Mouse (Mus musculus) heart, adult 9 months (tissue): ENCODE results near the gene Cavin3.
A peak's percentile ranks its signal among the peaks of the same experiment; 100 is the strongest.
"Not testable (repeated sequence)": the region's sequence is repeated elsewhere in the genome, so short reads cannot be mapped to it uniquely, and the experiment has no call there.

Experiments used
- DNase-seq, 2 experiments: peaks; one replicate each; pipeline ENCODE4 v3.0.0; 2022; ENCODE audit warnings: low spot score in 2 of 2

The Cavin3 gene

DNA sequence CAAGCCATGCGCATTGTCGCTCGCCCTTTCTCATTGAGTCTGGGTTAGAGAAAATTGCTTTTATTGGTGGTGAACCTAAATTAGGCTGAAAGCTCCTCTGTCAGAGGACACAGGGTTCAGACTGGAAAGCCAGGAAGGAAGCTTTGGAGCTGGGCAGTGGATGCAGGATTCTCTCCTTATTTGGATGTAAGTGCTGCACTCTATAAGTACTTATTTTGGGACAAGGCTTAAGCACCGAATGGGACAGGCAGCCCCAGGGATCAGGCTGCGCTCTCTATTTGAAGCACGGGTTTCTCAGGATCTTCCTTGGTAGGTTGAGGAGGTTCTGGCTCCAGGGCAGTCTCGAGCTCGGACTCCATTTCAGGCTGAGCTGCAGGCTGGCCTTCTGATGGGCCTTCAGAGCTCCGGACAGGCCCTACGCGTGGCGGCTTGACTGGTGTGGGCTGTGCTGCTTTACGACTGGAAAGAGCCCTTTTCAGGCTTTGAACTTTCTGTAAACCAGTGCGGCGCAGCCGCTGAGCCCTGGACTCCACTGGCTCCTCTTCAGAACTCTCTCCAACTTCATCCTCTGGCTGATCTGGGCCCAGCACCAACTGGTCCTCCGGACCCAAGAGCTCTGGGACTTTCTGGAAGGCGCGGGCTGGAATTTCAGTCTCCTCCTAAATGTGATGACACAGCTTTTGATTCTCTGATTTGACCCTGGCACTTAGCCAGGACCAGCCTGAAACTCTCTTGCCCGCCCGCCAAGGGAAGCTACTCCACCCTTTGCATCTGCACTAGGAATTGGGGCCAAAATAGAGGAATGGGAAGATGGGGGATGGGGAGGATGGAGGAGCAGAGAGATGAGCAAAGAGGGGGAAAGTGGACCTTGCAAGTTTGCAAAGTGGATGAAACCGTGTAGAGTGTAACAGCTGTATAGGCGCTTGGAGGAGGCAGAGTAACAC is 1.3 kb downstream of the Cavin3 start:
- DNase-seq = peak; percentile 56 to 67

DNA sequence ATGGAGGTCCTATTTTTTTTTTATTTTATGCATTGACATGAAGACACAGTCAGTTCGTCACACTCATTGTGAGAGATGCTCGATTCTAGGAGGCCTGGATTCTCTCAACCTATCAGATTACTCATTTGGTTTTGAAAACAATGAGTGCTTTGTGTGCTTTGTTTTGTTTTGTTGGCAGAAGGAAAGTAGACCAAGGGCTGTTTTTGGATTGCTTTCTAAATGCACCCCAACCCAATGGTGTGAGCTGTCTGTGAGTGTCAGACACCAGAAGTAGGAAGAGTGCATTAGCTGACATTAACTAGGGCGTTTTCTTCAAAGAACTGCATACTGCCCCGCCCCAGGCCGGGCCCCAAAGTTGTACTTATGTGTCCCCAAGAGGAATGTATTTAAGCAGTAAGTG is 2.0 kb downstream of the Cavin3 start:
- no peak for DNase-seq

DNA sequence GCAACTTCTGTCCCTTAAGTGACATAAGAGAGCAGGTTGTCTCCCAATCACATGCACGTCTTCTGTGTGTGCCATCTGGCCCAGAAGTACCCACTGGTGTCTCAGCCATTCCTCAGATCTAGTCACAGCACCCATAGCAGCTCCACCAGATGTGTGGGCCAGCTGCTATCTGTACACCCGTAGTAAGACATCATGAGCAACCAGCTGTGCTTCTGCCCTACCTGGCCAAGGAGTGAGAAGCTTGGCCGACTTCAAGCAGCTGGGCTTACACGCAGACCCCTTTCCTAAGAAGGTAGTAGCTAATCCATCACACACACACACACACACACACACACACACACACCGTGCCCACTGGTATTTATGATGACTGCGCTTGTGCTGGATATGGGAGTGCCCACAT is 2.9 kb downstream of the Cavin3 start:
- DNase-seq = no peak

DNA sequence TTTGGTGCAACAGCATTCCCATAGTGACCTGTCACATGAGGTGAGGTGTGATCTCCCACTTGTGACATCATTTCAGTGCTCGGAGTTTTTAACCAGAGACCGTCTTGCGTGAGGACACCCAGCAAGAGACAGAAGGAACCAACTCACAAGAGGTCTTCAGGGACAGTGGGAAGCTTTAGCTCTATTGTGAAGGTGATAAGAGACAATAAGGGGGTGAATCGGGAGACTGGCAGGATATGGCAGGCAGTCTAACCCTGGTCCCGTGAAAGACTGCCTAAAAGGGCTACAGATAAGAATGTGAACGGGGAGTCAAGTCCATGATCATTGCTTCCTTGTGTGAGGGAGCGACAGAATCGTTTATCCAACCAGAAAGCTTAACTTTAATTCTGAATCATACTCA is 3.8 kb downstream of the Cavin3 start:
- no peak for DNase-seq

DNA sequence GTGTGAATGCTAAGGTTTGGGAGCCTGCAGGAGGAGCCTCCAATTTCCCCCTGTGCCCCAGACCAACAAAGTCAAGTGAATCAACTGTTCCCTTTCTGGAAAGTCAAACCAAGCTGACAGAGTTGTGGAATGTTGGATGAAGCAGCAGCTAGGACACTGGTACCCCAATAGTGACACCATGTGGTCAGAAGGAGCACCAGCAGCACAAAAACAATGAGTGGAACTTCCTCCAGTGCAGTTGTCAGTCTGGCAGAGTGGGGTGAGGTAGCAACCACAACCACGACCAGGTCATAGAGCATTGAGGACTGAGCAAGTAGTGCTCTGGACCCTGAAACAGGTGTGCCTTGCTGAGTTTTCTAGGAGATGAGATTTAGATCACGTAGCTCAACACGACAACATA is 4.3 kb downstream of the Cavin3 start:
- peak; percentile 54 to 62 for DNase-seq

DNA sequence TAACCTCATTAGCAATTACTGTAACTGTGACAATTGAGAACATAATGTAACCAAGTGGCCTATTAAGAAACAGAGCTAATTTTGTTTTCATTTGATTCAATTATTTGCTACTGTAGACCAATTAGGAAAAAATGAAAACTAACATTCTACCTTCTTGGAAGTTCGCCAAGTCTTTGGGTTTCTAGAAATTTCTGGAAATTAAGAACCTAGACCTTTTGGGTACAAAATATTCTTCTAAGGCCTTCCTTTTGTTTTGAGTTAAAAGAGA is 4.7 kb downstream of the Cavin3 start:
- no peak for DNase-seq

DNA sequence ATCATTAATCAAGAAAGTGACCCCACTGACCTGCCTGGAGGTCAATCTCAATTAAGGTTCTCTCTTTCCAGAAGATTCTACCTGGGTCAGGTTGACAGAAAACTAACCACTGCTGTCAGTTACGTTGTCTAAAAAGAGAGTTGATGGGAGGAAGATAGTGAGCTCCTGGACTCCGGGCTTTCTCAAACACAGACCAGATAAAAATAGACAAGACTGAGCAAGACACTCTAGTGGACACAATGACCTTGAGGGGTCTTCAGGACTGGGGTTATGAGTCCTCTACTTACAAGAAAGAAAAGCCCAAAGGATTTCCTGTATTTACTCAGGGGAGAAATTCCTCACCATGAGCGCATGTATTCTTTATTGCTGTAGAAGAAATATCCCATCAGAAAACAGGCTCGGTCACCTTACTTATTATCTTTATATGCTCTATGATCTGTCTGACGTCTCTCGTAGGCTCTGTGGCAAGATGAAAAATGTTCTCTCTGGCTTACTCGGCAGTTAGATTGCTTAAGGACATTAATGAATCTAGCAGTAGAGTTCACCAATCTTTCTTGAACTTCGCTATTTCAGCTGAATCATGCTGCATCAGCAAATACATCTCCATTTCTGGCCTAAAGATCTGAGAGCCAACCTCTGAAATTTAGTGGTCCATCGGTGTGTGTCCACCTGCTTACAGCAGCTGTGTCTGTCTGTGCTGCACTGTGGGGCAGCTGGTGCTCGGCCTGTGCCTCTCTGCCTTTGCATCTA is 5.2 kb downstream of the Cavin3 start:
- no peak for DNase-seq

DNA sequence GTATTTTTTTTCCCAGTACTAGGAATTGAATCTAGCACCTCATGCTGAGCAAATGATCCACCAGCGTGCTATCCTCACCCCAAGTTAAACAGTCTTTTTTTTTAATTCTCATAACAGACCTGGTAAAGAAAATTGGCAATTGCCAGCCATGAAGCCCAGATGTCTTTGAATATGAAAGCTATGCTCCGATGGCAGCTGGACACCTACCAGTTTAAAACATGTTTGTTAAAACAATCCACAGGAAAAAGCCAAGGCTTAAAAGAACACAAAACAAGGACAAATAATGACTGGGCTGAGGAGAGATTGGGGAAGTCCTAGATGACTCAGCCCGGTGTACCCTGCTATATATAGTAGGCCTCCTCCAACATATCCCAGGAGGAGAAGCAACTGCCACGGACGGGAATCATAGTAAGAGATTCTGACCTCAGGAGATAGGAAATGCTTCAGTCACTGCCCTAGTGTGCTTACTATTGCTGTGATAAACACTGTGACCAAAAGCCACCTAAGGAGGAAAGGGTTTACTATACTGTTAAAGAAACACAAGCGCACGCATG is 6.6 kb downstream of the Cavin3 start:
- DNase-seq = peak; percentile 27 to 47

DNA sequence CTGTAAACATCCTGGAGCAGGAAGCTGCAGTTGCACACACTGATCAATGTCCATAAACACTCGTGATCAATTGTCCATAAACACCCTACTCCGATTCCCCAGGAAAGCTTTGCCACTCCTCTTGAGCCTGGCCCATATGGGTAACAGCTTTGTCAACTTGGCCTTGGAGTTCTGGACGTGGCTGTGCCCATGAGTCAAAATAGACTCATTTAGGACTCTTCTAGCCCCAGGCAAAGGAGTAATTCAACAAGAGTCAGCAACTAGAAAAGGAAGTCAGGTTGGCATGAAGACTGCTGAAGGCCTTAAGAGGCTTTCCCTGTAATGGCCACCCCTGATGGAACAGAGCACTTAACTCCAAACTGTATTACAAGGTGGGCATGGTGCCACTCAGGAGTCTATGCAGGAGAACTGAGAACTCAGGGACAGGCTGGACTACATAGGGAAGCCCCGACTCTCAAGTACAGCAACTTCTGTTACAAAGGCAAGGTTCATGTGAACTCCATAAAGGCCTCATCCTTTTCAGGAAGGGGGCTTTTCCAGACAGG is 7.3 kb downstream of the Cavin3 start:
- DNase-seq = no peak

DNA sequence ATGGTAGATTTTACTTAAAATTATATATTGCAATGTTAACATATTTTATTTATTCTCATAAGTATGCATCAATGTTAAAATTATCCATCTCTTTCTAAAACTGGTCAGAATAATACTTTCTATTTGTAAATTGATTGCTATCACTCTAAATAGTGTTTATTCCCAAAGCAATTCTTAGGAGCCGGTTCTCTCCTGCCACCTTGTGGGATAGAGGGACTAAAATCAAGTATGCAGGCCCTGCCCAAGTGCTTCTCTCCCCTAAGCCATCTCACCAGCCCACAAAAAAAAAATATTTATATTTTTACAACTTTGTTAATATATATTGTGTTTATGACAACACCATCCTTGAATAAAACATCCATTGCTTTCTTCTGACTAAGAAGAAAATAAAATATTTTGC is 9.5 kb downstream of the Cavin3 start:
- DNase-seq = no peak

DNA sequence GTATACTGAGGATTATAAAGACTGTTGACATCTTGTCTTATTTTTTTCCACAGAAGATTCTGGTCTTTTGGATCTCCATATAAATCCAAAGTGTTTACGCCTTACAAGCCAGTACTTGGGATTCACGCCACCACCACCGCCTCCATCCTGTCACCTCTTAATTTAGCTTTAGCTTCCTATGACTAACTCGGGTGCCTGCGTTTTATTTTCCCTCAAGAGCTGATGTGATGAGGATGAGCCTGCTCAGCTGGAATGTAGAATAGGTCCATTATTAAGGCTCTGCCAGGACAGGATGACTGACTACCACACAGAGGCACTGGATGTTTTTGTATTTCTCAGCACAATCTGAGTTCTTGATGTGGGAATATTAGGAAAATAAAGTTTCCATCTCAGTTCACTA is 16.6 kb downstream of the Cavin3 start:
- DNase-seq = not testable (repeated sequence)

DNA sequence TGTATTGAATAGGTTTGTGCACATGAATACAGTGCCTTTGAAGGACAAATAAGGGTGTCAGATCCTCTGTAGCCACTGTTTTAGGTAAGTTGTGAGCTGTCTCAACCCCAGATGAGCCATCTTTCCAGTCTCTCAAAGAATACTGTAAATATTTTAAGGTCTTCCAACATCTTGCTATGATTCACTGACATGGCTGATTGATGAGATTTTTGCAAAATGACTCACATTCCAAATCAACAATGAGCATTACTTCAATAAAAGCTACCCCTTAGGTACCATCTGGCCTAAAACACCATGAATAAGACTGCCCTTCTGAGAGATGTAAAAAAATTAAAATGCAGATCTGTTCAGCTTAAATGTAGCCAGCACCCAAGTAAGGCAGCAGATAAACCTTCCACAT is 23.6 kb downstream of the Cavin3 start:
- DNase-seq = no peak

DNA sequence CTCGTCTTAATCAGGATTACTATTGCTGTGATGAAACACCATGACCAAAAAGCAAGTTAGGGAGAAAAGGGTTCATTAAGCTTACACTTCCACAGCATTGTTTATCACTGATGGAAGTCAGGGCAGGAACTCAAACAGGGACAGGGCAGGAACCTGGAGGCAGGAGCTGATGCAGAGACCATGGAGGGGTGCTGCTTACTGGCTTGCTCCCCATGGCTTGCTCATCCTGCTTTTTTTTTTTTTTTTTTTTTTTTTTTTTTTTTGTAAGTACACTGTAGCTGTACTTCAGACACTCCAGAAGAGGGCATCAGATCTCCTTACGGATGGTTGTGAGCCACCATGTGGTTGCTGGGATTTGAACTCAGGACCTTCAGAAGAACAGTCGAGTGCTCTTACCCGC is 28.8 kb downstream of the Cavin3 start:
- DNase-seq = not testable (repeated sequence)

DNA sequence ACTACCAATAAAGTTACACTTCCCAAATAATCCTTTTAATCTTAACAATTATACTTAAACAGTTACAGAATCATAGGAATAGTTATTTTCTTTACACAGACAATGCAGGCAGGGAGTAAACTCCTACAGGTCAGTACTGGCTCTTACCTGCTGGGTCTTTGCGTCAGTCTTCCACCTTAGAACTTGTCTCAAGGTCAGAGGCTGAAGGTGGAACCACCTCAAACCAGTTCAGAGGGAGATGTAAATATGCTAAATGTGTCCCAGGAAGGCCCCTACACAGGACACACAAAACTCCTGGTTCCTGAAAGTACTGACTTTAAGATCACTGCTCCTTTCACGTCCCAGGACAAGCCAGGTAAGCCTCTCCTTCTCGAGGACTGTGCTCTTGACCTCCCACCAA is 37.0 kb downstream of the Cavin3 start:
- DNase-seq = no peak

DNA sequence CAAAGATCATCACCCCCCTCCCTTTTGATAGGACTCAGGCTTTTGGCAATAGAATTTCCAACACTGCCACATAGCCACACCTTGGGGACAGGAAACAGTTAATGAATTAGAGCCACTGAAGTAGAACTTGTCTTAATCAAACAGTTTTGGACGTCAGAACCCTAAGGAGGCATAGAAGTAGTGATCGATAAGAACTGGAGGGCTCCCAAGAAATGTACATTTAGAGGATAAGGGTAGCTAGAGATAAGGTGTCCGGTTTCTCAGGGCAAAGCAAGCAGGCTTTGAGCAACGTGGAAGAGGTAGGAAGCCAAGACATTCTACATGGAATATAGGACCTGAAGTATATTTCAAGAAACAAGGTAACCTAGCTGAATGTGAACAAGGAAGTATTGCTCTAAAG is 40.7 kb downstream of the Cavin3 start:
- no peak for DNase-seq

DNA sequence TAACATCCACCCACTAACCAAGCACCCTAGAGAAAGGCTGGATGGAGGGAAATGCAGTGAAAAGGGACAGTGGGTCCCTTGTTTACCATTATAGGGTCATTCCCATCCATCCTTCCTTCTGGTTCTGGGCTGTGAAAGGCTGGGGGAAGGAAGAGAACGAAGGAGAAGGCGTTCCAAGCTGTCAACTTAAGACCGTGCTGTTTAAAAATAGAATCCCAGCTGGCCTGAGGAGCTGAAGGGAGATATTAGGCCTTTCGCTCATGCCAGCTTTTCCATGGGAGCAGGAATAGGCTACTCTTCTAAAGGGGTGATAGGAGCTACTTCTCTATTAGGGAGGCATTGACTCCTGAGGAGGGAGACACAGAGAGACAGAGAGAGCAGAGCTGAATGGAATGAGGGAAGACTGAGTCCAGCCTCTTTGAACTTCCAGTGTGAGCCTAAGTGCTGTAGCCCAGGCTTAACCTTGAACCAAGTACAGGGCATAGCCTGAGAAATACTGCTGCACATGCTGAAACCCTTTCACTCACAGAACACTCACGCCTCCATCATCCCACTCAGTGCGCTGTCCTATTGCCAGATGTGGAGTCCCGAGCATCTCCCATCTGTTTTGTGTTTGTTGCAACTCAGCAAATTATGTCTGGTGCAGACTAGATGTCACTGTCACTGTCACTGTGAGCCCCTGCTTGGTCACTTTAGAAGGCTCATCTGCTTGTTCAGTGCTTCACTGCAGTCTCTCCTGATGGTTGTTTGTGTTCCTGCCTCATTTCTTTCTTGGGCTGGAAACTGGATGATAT is 43.9 kb downstream of the Cavin3 start:
- no peak for DNase-seq

DNA sequence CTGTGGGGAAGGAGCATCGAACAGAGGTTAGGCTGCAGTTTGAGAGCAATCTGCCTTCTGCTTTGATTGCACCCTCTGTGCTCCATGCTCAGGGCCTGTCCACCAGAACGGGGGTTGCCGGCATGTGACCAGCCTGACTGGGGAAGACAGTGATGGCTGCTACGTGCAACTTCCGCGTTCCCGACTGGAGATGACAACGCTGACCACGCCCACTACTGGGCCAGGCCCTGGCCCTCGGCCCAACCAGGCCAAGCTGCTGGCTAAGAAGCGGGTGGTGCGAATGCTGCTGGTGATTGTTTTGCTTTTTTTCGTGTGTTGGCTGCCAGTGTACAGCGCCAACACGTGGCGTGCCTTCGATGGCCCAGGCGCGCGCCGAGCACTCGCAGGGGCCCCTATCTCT is 47.3 kb downstream of the Cavin3 start:
- DNase-seq = no peak

DNA sequence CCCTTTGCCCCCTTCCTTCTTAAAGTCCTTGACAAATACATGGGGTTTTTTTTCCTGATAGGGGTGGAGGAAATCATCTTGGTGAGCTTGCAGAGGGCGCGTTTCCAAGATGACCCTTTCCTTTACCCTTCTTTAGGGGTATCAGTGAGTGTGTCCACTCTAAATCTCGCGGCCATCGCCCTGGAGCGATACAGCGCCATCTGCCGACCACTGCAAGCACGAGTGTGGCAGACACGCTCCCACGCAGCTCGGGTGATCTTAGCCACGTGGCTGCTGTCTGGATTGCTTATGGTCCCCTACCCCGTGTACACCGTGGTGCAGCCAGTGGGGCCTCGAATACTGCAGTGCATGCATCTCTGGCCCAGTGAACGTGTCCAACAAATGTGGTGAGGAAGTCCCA is 48.2 kb downstream of the Cavin3 start:
- no peak for DNase-seq

DNA sequence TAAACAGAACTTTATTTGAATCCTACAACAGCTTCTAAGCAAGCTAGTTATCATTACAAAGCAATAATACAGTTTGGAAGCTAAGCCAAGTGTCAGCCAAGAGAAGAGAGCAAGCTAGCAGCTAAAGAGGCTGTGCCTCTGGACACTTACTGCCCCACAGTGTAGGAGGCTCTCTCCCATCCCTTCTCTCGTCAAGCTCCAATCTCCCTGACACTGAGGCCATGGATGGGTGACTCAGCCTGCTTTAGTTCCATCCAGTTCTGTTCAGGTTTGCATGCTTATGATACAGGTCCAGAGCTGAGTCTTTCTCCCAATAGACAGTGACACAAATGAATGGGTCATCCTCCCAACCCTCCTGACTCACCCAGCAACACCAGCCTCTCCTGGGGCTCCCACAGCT is 50.0 kb downstream of the Cavin3 start:
- no peak for DNase-seq
